Mouse (Mus musculus) MEL (cell line): Measurements from ENCODE around the gene Acr. TPM values are rescaled to one million over a fixed set of nuclear protein-coding genes. Genes with fewer than 3 reads are reported as not detected.

Experiments used
- DNase-seq: peaks from one replicate; pipeline ENCODE4 v3.0.0; 2011; ENCODE audit warnings: low read depth, low spot score
- H3K27ac ChIP-seq: 2 replicates; pipeline ENCODE4 v1.5.1; 2012; ENCODE audit warnings: low read depth, mild to moderate bottlenecking, control low read depth, low read length, moderate library complexity; ENCODE audit not compliant: control insufficient read depth
- H3K27me3 ChIP-seq, 2 experiments: fragments of 150-350 bp in 1 of 2; sonication (generic) in 1 of 2; 2 replicates each; pipeline ENCODE4 v1.6.1; 2012; ENCODE audit warnings: low read length in 2 of 2, mild to moderate bottlenecking in 2 of 2, improper control_type of control experiment in 1 of 2, moderate library complexity in 1 of 2; ENCODE audit not compliant: insufficient read depth in 2 of 2, control insufficient read depth in 1 of 2
- H3K36me3 ChIP-seq, 2 experiments: 2 replicates each; pipeline ENCODE4 v1.6.1; 2012 to 2014; ENCODE audit warnings: low read length in 2 of 2, improper control_type of control experiment in 1 of 2, inconsistent platforms in 1 of 2, mild to moderate bottlenecking in 1 of 2; ENCODE audit not compliant: insufficient read depth in 2 of 2, control insufficient read depth in 1 of 2
- H3K4me1 ChIP-seq, 2 experiments: fragments of 150-350 bp in 1 of 2; sonication (generic) in 1 of 2; 2 replicates each; pipeline ENCODE4 v1.6.1; 2012; ENCODE audit warnings: low read length in 2 of 2, improper control_type of control experiment in 1 of 2, mild to moderate bottlenecking in 1 of 2; ENCODE audit not compliant: insufficient read depth in 2 of 2, control insufficient read depth in 1 of 2
- H3K4me3 ChIP-seq, 2 experiments: fragments of 150-350 bp in 1 of 2; sonication (generic) in 1 of 2; 2 replicates each; pipeline ENCODE4 v1.5.1; 2012; ENCODE audit warnings: low read depth in 2 of 2, low read length in 2 of 2, mild to moderate bottlenecking in 2 of 2, moderate library complexity in 2 of 2, control low read depth in 1 of 2, improper control_type of control experiment in 1 of 2; ENCODE audit not compliant: control insufficient read depth in 1 of 2, insufficient read depth in 1 of 2
- H3K79me2 ChIP-seq: 2 replicates; pipeline ENCODE4 v1.6.1; 2012; ENCODE audit warnings: mild to moderate bottlenecking, low read length, moderate library complexity; ENCODE audit not compliant: control insufficient read depth, poor library complexity, insufficient read depth
- H3K9ac ChIP-seq: 2 replicates; pipeline ENCODE4 v1.6.1; 2012; ENCODE audit warnings: low read depth, mild to moderate bottlenecking, control low read depth, low read length, moderate library complexity; ENCODE audit not compliant: control insufficient read depth, poor library complexity, severe bottlenecking
- H3K9me3 ChIP-seq: fragments of 150-350 bp; sonication (generic); replicated peaks from 2 replicates; pipeline ENCODE4 v1.6.1; 2012; ENCODE audit warnings: mild to moderate bottlenecking, low read length, improper control_type of control experiment, moderate library complexity; ENCODE audit not compliant: insufficient read depth
- CHD2 ChIP-seq: IDR thresholded peaks from 2 replicates; pipeline ENCODE4 v1.6.1; 2011; ENCODE audit warnings: low read length, improper control_type of control experiment
- CTCF ChIP-seq, 3 experiments: IDR thresholded peaks in 2 of 3; conservative IDR thresholded peaks in 1 of 3; 2 replicates each; pipeline ENCODE4 v1.5.1; 2011 to 2012; ENCODE audit warnings: low read length in 3 of 3, low read depth in 2 of 3, mild to moderate bottlenecking in 2 of 3, improper control_type of control experiment in 1 of 3, inconsistent platforms in 1 of 3, mixed read lengths in 1 of 3, moderate library complexity in 1 of 3; ENCODE audit not compliant: control insufficient read depth in 1 of 3, insufficient read depth in 1 of 3, poor library complexity in 1 of 3, severe bottlenecking in 1 of 3
- E2F4 ChIP-seq: IDR thresholded peaks from 2 replicates; pipeline ENCODE4 v1.6.1; 2011; ENCODE audit warnings: low read depth, low read length, improper control_type of control experiment, borderline replicate concordance
- ELF1 ChIP-seq: IDR thresholded peaks from 2 replicates; pipeline ENCODE4 v1.6.1; 2014; ENCODE audit warnings: low read depth, mild to moderate bottlenecking, inconsistent platforms, low read length, improper control_type of control experiment, moderate library complexity
- EP300 ChIP-seq, 2 experiments: IDR thresholded peaks; 2 replicates each; pipeline ENCODE4 v1.6.1; 2011; ENCODE audit warnings: improper control_type of control experiment in 2 of 2, low read length in 2 of 2, low read depth in 1 of 2, mild to moderate bottlenecking in 1 of 2
- ETS1 ChIP-seq: IDR thresholded peaks from 2 replicates; pipeline ENCODE4 v1.6.1; 2012; ENCODE audit warnings: low read depth, mild to moderate bottlenecking, inconsistent platforms, low read length, improper control_type of control experiment, moderate library complexity
- GABPA ChIP-seq: IDR thresholded peaks from 2 replicates; pipeline ENCODE4 v1.6.1; 2012; ENCODE audit warnings: low read depth, mild to moderate bottlenecking, inconsistent platforms, low read length, improper control_type of control experiment, moderate library complexity
- GATA1 ChIP-seq: IDR thresholded peaks from 2 replicates; pipeline ENCODE4 v1.6.1; 2011; ENCODE audit warnings: low read depth, low read length, improper control_type of control experiment
- MAX ChIP-seq: IDR thresholded peaks from 2 replicates; pipeline ENCODE4 v1.6.1; 2011; ENCODE audit warnings: low read length, improper control_type of control experiment
- MXI1 ChIP-seq: IDR thresholded peaks from 2 replicates; pipeline ENCODE4 v1.6.1; 2011; ENCODE audit warnings: mild to moderate bottlenecking, low read depth, low read length, improper control_type of control experiment
- MYC ChIP-seq: IDR thresholded peaks from 2 replicates; pipeline ENCODE4 v1.6.1; 2011; ENCODE audit warnings: low read depth, mild to moderate bottlenecking, low read length, improper control_type of control experiment, moderate library complexity
- NELFE ChIP-seq: IDR thresholded peaks from 2 replicates; pipeline ENCODE4 v1.6.1; 2011; ENCODE audit warnings: low read depth, low read length, improper control_type of control experiment
- POLR2A ChIP-seq, 2 experiments: IDR thresholded peaks; 2 replicates each; pipeline ENCODE4 v1.6.1; 2011 to 2012; ENCODE audit warnings: low read length in 2 of 2, mild to moderate bottlenecking in 2 of 2, control low read depth in 1 of 2, improper control_type of control experiment in 1 of 2, low read depth in 1 of 2, moderate library complexity in 1 of 2; ENCODE audit not compliant: control insufficient read depth in 1 of 2, insufficient read depth in 1 of 2, poor library complexity in 1 of 2
- POLR2AphosphoS2 ChIP-seq: IDR thresholded peaks from 2 replicates; pipeline ENCODE4 v1.6.1; 2011; ENCODE audit warnings: low read length, improper control_type of control experiment
- RAD21 ChIP-seq: IDR thresholded peaks from 2 replicates; pipeline ENCODE4 v1.6.1; 2011; ENCODE audit warnings: mild to moderate bottlenecking, low read depth, low read length, improper control_type of control experiment
- SIN3A ChIP-seq: IDR thresholded peaks from 2 replicates; pipeline ENCODE4 v1.6.1; 2012; ENCODE audit warnings: low read length, improper control_type of control experiment, inconsistent platforms
- SMC3 ChIP-seq: IDR thresholded peaks from 2 replicates; pipeline ENCODE4 v1.6.1; 2011; ENCODE audit warnings: low read depth, low read length, improper control_type of control experiment
- TAL1 ChIP-seq: IDR thresholded peaks from 2 replicates; pipeline ENCODE4 v1.6.1; 2012; ENCODE audit warnings: mild to moderate bottlenecking, inconsistent platforms, low read length, moderate library complexity, mixed read lengths
- TBP ChIP-seq: IDR thresholded peaks from 2 replicates; pipeline ENCODE4 v1.8.0; 2011; ENCODE audit warnings: low read depth, low read length, improper control_type of control experiment
- USF1 ChIP-seq: IDR thresholded peaks from 2 replicates; pipeline ENCODE4 v1.6.1; 2014; ENCODE audit warnings: low read depth, mild to moderate bottlenecking, inconsistent platforms, low read length, improper control_type of control experiment, moderate library complexity
- USF2 ChIP-seq, 2 experiments: IDR thresholded peaks; 2 replicates each; pipeline ENCODE4 v1.6.1; 2011 to 2012; ENCODE audit warnings: improper control_type of control experiment in 2 of 2, low read length in 2 of 2, borderline replicate concordance in 1 of 2, inconsistent platforms in 1 of 2, low read depth in 1 of 2, mild to moderate bottlenecking in 1 of 2; ENCODE audit not compliant: insufficient read depth in 1 of 2
- ZC3H11A ChIP-seq: IDR thresholded peaks from 2 replicates; pipeline ENCODE4 v1.6.1; 2012; ENCODE audit warnings: low read depth, mild to moderate bottlenecking, inconsistent platforms, low read length, improper control_type of control experiment
- ZKSCAN1 ChIP-seq: IDR thresholded peaks from 2 replicates; pipeline ENCODE4 v1.6.1; 2012; ENCODE audit warnings: low read depth, mild to moderate bottlenecking, inconsistent platforms, low read length, improper control_type of control experiment, moderate library complexity
- ZMIZ1 ChIP-seq: IDR thresholded peaks from 2 replicates; pipeline ENCODE4 v1.6.1; 2012; ENCODE audit warnings: low read depth, mild to moderate bottlenecking, inconsistent platforms, low read length, improper control_type of control experiment, moderate library complexity
- polyA plus RNA-seq, 2 experiments: library from polyadenylated mRNA; stranded (reverse) in 1 of 2; unstranded in 1 of 2; fragments of >175 nt in 1 of 2; fragments of >200 nt in 1 of 2; gene quantifications; 2 replicates each; pipeline versions ENCODE4 v1.2.1 to v1.2.4; 2012; ENCODE audit warnings: low replicate concordance in 2 of 2, low read depth in 1 of 2; ENCODE audit not compliant: insufficient read length in 2 of 2, insufficient read depth in 1 of 2, missing spikeins in 1 of 2
- total RNA-seq: library from RNA; depleted of rRNA; stranded (reverse); fragments of 300-350 nt; gene quantifications from 2 replicates; pipeline ENCODE4 v1.2.3, GENCODE M21; 2012

Gene Acr
- total and polyA plus RNA-seq, 3 experiments: 0.15 TPM; not detected in 2

DNA sequence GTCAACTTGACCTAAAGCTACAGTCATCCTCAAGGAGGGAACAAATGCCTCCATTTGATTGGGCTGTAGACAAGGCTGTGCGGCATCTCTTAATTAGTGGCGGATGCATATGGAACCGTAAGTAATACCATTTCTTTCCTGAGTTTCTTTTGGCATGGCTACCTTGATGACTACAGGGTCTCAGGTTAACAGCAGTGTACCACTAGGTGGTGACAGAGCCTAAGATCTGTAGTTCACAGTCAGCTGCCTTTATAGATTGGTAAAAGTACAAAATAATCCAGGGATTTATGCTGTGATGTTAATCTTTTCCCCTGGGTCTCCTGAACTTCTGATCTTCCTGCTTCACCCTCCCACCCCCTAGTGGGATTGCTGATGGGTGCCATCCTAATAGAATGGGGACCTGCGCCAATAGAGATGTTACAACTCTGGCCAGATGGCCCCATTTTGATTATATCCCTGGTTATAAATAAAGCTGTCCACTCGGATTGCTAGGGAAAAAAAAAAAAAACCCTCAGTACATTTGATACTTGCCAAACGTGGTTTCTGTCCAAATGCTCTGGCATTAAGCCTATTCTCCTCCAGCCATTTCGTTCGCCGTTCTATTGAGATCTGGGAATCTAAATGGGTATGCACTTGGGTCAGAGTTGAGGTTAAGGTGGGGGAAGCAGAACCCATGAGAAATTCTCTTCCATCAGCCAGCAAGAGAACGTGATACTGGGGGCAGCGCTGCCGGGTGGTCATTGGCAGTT is 37.9 kb downstream of the Acr start:
- no peaks in the 10 kb centered on the region for H3K9me3 ChIP-seq
- TF ChIP-seq USF2 (IDR thresholded peaks at IDR 0.05; ENCODE audit: borderline replicate concordance in 1 of 2, insufficient read depth in 1 of 2, low read depth in 1 of 2, low read length in 2 of 2): no peak
- TF ChIP-seq ZKSCAN1: no peak
- no peak for TF ChIP-seq USF1
- no peak for TF ChIP-seq MYC
- TF ChIP-seq CTCF (IDR thresholded peaks at IDR 0.05 in 2 of 3, conservative IDR thresholded peaks at IDR 0.05 in 1 of 3; ENCODE audit: control insufficient read depth in 1 of 3, insufficient read depth in 1 of 3, low read depth in 2 of 3, low read length in 3 of 3, poor library complexity in 1 of 3, severe bottlenecking in 1 of 3): peak in 1 of 3 experiments; percentile 10; a peak in 1 of 6 replicates
- no peak for TF ChIP-seq SIN3A
- no peak for TF ChIP-seq MXI1
- peak; percentile 2; the same call in 1 of the 2 replicates for TF ChIP-seq RAD21
- no peaks in the 10 kb centered on the region for H3K4me1 ChIP-seq
- H3K36me3 ChIP-seq: no peaks in the 10 kb centered on the region
- H3K79me2 ChIP-seq: no peaks in the 10 kb centered on the region
- no peak overlapping the region for H3K27ac ChIP-seq
- no peak for DNase-seq
- peaks cover 0 to 2% of the 10 kb centered on the region in 2 experiments; a peak in 1 of 4 replicates for H3K27me3 ChIP-seq
- H3K9ac ChIP-seq: no peak overlapping the region
- no peak overlapping the region for H3K4me3 ChIP-seq

DNA sequence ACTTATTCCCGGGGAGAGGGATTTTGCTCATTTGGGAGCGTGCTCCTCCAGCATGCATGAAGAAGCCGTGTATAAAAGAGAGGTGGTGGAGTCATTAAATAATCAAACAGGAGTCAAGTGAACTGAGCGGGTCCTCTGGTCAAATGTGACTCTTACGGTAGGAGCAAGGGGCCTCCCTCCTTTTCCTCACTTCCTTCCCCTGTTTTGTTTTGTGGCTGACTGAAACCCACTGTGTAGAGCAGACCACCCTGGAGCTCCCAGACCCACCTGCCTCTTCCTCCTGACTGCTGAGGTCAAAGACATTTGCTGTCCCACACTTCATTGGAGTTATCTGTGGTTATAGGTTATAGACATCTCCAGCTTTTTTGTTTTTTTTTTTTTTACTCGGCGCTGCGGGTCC is 39.4 kb downstream of the Acr start:
- Histone ChIP-seq H3K27ac (no peak overlapping the region), H3K9me3 (no peaks in the 10 kb centered on the region), H3K79me2 (no peaks in the 10 kb centered on the region), H3K4me1 (no peaks in the 10 kb centered on the region), H3K36me3 (no peaks in the 10 kb centered on the region), H3K4me3 (no peak overlapping the region), H3K9ac (no peak overlapping the region), H3K27me3 (peaks cover 0 to 2% of the 10 kb centered on the region in 2 experiments; a peak in 1 of 4 replicates)
- TF ChIP-seq ELF1: no peak
- no peak for TF ChIP-seq GATA1
- TF ChIP-seq CTCF (IDR thresholded peaks at IDR 0.05 in 2 of 3, conservative IDR thresholded peaks at IDR 0.05 in 1 of 3; ENCODE audit: control insufficient read depth in 1 of 3, insufficient read depth in 1 of 3, low read depth in 2 of 3, low read length in 3 of 3, poor library complexity in 1 of 3, severe bottlenecking in 1 of 3): no peak
- TF ChIP-seq EP300 (IDR thresholded peaks at IDR 0.05; ENCODE audit: low read depth in 1 of 2, low read length in 2 of 2): no peak
- no peak for TF ChIP-seq ZC3H11A
- no peak for DNase-seq

DNA sequence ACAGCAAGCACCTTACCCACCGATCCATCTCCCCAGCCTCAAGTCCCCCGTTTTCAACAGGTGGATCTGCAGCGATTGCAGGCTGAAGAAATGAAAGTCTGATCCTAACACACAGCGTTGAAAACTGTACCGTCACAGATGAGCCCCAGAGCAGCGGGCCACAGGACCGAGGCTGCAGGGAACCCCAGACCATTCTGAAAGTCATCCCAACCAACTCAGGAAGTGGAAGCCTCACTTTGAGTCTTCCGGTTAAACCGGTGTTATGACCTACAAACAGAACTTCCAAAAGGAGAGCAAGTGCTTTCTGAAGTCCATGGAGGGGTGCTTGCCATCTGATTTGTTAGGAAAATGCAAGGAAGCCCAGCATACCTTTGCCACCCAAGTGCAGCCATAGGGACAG is 39.8 kb downstream of the Acr start:
- H3K27me3 ChIP-seq: peaks cover 0 to 2% of the 10 kb centered on the region in 2 experiments; a peak in 1 of 4 replicates
- H3K4me1 ChIP-seq: no peaks in the 10 kb centered on the region
- H3K36me3 ChIP-seq: no peaks in the 10 kb centered on the region
- H3K27ac ChIP-seq: no peak overlapping the region
- no peak for DNase-seq
- H3K9ac ChIP-seq: no peak overlapping the region
- no peak overlapping the region for H3K4me3 ChIP-seq
- H3K9me3 ChIP-seq: no peaks in the 10 kb centered on the region
- H3K79me2 ChIP-seq: no peaks in the 10 kb centered on the region
- TF ChIP-seq SIN3A (no peak), ETS1 (no peak), TBP (no peak), NELFE (no peak), CTCF (IDR thresholded peaks at IDR 0.05 in 2 of 3, conservative IDR thresholded peaks at IDR 0.05 in 1 of 3; ENCODE audit: control insufficient read depth in 1 of 3, insufficient read depth in 1 of 3, low read depth in 2 of 3, low read length in 3 of 3, poor library complexity in 1 of 3, severe bottlenecking in 1 of 3) (no peak), GATA1 (no peak), ZKSCAN1 (no peak), ZMIZ1 (no peak), E2F4 (no peak), POLR2A (IDR thresholded peaks at IDR 0.05; ENCODE audit: control insufficient read depth in 1 of 2, insufficient read depth in 1 of 2, low read depth in 1 of 2, low read length in 2 of 2, poor library complexity in 1 of 2) (no peak), POLR2AphosphoS2 (no peak), GABPA (no peak), RAD21 (no peak), USF2 (IDR thresholded peaks at IDR 0.05; ENCODE audit: borderline replicate concordance in 1 of 2, insufficient read depth in 1 of 2, low read depth in 1 of 2, low read length in 2 of 2) (no peak), CHD2 (no peak), SMC3 (no peak), TAL1 (no peak), MAX (no peak)
